Mouse (Mus musculus): ENCODE measurements around the gene Hirip3. TPM values are rescaled to one million over a fixed set of nuclear protein-coding genes. Genes with fewer than 3 reads are reported as not detected.

Gene Hirip3
- total RNA-seq (2023): 19.3 TPM

DNA sequence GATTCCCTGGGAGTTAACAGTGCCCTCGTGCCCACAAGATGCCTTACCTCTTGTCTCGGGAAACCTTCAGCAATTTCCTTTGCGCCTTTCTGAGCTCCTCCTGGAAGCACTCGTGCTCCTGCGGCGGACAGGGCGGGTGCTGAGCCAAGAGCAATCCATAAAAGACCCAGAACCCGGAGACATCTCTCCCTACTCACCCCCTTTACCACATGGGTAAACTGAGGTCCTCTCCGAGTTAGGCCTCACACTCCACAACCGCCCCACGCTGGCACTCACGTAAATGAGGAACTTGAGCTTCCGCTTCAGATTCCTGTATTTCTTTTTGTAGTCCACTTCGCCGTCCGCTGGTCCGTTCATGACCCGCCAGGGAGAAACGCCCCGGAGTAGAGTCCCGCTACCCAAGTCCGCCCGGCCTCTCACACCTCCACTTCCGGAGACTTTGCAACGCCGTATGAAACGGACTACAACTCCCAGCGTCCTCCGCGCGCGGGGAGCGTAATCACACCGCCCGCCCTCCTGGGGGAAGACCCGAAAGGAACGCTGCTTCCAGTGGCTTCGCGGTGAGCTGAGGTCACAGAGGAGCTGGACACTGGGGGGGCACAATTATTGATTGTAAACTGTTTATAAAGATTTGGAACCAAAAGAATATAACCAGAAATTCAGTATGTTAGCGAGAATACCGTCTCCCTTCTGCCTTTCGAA is at the start of gene Hirip3:
Gene Hirip3, plus strand, starts transcription at position 544 of the 702 bp plus-strand sequence.

GRCm38 (mm10) chr7:126831539-126831938 is 30.2 kb upstream of the Hirip3 start, which contains the start of gene 4930451I11Rik:
TSS of gene 4930451I11Rik (minus strand) at chr7:126831639.

GRCm38 (mm10) chr7:126847116-126847420 is 14.7 kb upstream of the Hirip3 start, which contains the start of gene Doc2a:
TSS of gene Doc2a (plus strand) at chr7:126847416.

DNA sequence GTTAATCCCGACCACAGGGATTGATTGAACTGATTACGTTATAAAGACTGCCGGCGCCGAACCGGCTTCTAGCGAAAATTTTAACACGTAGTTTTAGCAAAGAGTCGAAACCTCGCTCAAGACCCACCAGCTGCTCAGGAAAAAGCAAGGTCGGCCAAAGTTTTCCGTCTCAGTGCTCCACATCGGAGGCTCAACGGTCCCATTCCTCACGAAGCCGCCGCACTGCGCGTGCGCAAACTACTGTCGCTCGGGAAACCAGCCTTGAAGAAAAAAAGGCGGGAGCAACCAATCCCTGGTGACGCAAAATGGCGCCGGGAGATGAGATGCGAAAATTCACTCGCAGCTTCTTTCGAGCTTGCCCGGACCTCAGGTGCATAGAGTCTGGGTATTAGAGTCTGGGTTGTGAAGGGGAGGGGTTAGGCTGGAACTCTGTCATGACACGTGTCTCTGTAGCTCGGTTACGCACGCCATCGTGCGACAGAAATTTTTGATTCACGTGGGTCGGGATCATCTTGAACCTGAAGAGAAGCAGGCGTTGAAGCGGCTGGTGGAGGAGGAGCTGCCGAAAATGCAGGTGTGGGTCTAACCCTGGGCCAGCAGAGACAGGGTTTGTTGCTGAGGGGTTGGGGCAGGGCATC is 494 bp downstream of the Hirip3 start, which contains the start of gene Ino80e:
Gene Ino80e, minus strand, starts transcription at position 231 of the 638 bp plus-strand sequence.

GRCm38 (mm10) chr7:126884286-126885164 is 22.8 kb downstream of the Hirip3 start, which contains the start of gene Taok2:
TSS of gene Taok2 (minus strand) at chr7:126884703.

Other genes starting within 250 kb of the Hirip3 start
- 1.3 TPM for gene Nupr1, start 231.1 kb upstream of the Hirip3 start, total RNA-seq (2023)
- 70.0 TPM for gene Sgf29, start 212.7 kb upstream of the Hirip3 start, total RNA-seq (2023)
- gene Sult1a1, start 185.5 kb upstream of the Hirip3 start, total RNA-seq (2023): 0.44 TPM
- gene Bola2, start 166.6 kb upstream of the Hirip3 start, total RNA-seq (2023): 186 TPM
- 10.8 TPM for gene Slx1b, start 166.2 kb upstream of the Hirip3 start, total RNA-seq (2023)
- 1,350 TPM for gene Coro1a, start 154.2 kb upstream of the Hirip3 start, total RNA-seq (2023)
- 47.4 TPM for gene Mapk3, start 102.4 kb upstream of the Hirip3 start, total RNA-seq (2023)
- gene Gdpd3, start 95.6 kb upstream of the Hirip3 start, total RNA-seq (2023): 5.8 TPM
- gene Ypel3, start 85.0 kb upstream of the Hirip3 start, total RNA-seq (2023): 256 TPM
- gene Tbx6, start 80.5 kb upstream of the Hirip3 start, total RNA-seq (2023): 11.5 TPM
- gene Ppp4c, start 69.5 kb upstream of the Hirip3 start, total RNA-seq (2023): 252 TPM
- gene Fam57b, start 64.3 kb upstream of the Hirip3 start, total RNA-seq (2023): not detected
- gene 4930451I11Rik, start 30.3 kb upstream of the Hirip3 start, total RNA-seq (2023): not detected
- gene Doc2a, start 14.6 kb upstream of the Hirip3 start, total RNA-seq (2023): not detected
- gene Ino80e, start 405 bp downstream of the Hirip3 start, total RNA-seq (2023): 63.0 TPM
- 94.6 TPM for gene Taok2, start 22.7 kb downstream of the Hirip3 start, total RNA-seq (2023)
- 36.1 TPM for gene Tmem219, start 60.9 kb downstream of the Hirip3 start, total RNA-seq (2023)
- gene Kctd13, start 66.9 kb downstream of the Hirip3 start, total RNA-seq (2023): 39.6 TPM
- not detected for gene Asphd1, start 87.6 kb downstream of the Hirip3 start, total RNA-seq (2023)
- 9.2 TPM for gene Sez6l2, start 88.6 kb downstream of the Hirip3 start, total RNA-seq (2023)
- 154 TPM for gene Cdipt, start 113.9 kb downstream of the Hirip3 start, total RNA-seq (2023)
- not detected for gene Cdiptos, start 114.1 kb downstream of the Hirip3 start, total RNA-seq (2023)
- gene Mvp, start 152.6 kb downstream of the Hirip3 start, total RNA-seq (2023): 39.4 TPM
- not detected for gene Pagr1b, start 154.5 kb downstream of the Hirip3 start, total RNA-seq (2023)
- gene Pagr1a, start 155.4 kb downstream of the Hirip3 start, total RNA-seq (2023): 27.0 TPM
- 35.1 TPM for gene Gm42742, start 159.1 kb downstream of the Hirip3 start, total RNA-seq (2023)
- gene Prrt2, start 159.2 kb downstream of the Hirip3 start, total RNA-seq (2023): 5.5 TPM
- 228 TPM for gene Maz, start 165.1 kb downstream of the Hirip3 start, total RNA-seq (2023)
- gene Kif22, start 180.5 kb downstream of the Hirip3 start, total RNA-seq (2023): 1.9 TPM
- not detected for gene Zg16, start 225.4 kb downstream of the Hirip3 start, total RNA-seq (2023)
- 95.7 TPM for gene AI467606, start 229.4 kb downstream of the Hirip3 start, total RNA-seq (2023)

All from CD4-positive naive resting alpha-beta T cell, adult 57 days (primary cell).